Mouse (Mus musculus) midbrain, embryonic 15.5 days (tissue): ENCODE data around the gene Slc11a2. TPM values are rescaled to one million over a fixed set of nuclear protein-coding genes. Genes with fewer than 3 reads are reported as not detected.
"Not testable (repeated sequence)": the region's sequence is repeated elsewhere in the genome, so short reads cannot be mapped to it uniquely, and the experiment has no call there.

Source experiments
- ATAC-seq: fragments of 200-750 bp; cut with Nextera tagmentation; replicated peaks from 2 replicates; pipeline ENCODE4 v1.8.0; 2017; ENCODE audit warnings: moderate TSS enrichment
- H3K27ac ChIP-seq: fragments of 300-500 bp; sonication (generic); 2 replicates; pipeline ENCODE4 v1.5.1; 2015; ENCODE audit warnings: mild to moderate bottlenecking, inconsistent platforms
- H3K27me3 ChIP-seq: fragments of 300-500 bp; sonication (generic); replicated peaks from 2 replicates; pipeline ENCODE4 v1.6.1; 2015; ENCODE audit warnings: inconsistent platforms
- H3K36me3 ChIP-seq: fragments of 300-500 bp; sonication (generic); replicated peaks from 2 replicates; pipeline ENCODE4 v1.6.1; 2015; ENCODE audit warnings: inconsistent platforms
- H3K4me1 ChIP-seq: fragments of 300-500 bp; sonication (generic); 2 replicates; pipeline ENCODE4 v1.6.1; 2015; ENCODE audit warnings: inconsistent platforms
- H3K4me2 ChIP-seq: fragments of 300-500 bp; sonication (generic); 2 replicates; pipeline ENCODE4 v1.6.1; 2015; ENCODE audit warnings: inconsistent platforms, mild to moderate bottlenecking, moderate library complexity
- H3K4me3 ChIP-seq: fragments of 300-500 bp; sonication (generic); 2 replicates; pipeline ENCODE4 v1.5.1; 2015; ENCODE audit warnings: mild to moderate bottlenecking, inconsistent platforms
- H3K9ac ChIP-seq: fragments of 300-500 bp; sonication (generic); 2 replicates; pipeline ENCODE4 v1.6.1; 2015; ENCODE audit warnings: mild to moderate bottlenecking, inconsistent platforms
- H3K9me3 ChIP-seq: fragments of 300-500 bp; sonication (generic); 2 replicates; pipeline ENCODE4 v1.6.1; 2016; ENCODE audit warnings: inconsistent platforms
- WGBS: fragments of 180-500 bp; shearing (Covaris S2); methylation state at CpG from one replicate; pipeline ENCODE4 v1.1.7; 2015; ENCODE audit warnings: mixed read lengths; 5-methylcytosine and 5-hydroxymethylcytosine counted together
- polyA plus RNA-seq: library from polyadenylated mRNA; unstranded; fragments of >200 nt; fragmentation: Nextera tagmentation; extraction: Ambion mirVana; gene quantifications from 2 replicates; pipeline ENCODE4 v1.2.1, GENCODE M21; 2015

The Slc11a2 gene
- polyA plus RNA-seq, 1 experiment from 2014 or later, result 31.0 TPM

GRCm38 (mm10) chr15:100391599-100391998, 33.3 kb downstream of the Slc11a2 start:
- Histone ChIP-seq H3K27ac (no peak overlapping the region), H3K4me2 (no peak overlapping the region), H3K4me1 (no peaks in the 10 kb centered on the region), H3K9me3 (no peaks in the 10 kb centered on the region), H3K9ac (no peak overlapping the region), H3K27me3 (no peaks in the 10 kb centered on the region), H3K4me3 (no peak overlapping the region), H3K36me3 (peaks cover 20% of the 10 kb centered on the region)
- ATAC-seq, result no peak
- 93% methylated on average over 7 of the region's 7 CpGs for WGBS

- no peaks in the 10 kb centered on the region for H3K9me3 ChIP-seq
- no peak overlapping the region for H3K4me3 ChIP-seq
- 84% methylated on average over 7 of the region's 7 CpGs for WGBS
- ATAC-seq, result no peak
- no peak overlapping the region for H3K9ac ChIP-seq
- H3K4me1 ChIP-seq, result no peaks in the 10 kb centered on the region
- peaks cover 15% of the 10 kb centered on the region for H3K36me3 ChIP-seq
- H3K4me2 ChIP-seq, result no peak overlapping the region
- no peaks in the 10 kb centered on the region for H3K27me3 ChIP-seq
- no peak overlapping the region for H3K27ac ChIP-seq
These were observed 33.8 kb downstream of the Slc11a2 start for GRCm38 (mm10) chr15:100391066-100391465.

- Histone ChIP-seq H3K9ac (no peak overlapping the region), H3K4me2 (no peak overlapping the region), H3K27ac (no peak overlapping the region), H3K36me3 (no peaks in the 10 kb centered on the region), H3K4me1 (no peaks in the 10 kb centered on the region), H3K27me3 (no peaks in the 10 kb centered on the region), H3K4me3 (no peak overlapping the region), H3K9me3 (no peaks in the 10 kb centered on the region)
- no peak for ATAC-seq
- WGBS, result 53% methylated on average over 9 of the region's 9 CpGs
These were observed 36.0 kb downstream of the Slc11a2 start for GRCm38 (mm10) chr15:100388886-100389285.

- Histone ChIP-seq H3K4me3 (no peak overlapping the region), H3K36me3 (no peaks in the 10 kb centered on the region), H3K27ac (no peak overlapping the region), H3K4me1 (no peaks in the 10 kb centered on the region), H3K9ac (no peak overlapping the region), H3K27me3 (no peaks in the 10 kb centered on the region), H3K4me2 (no peak overlapping the region), H3K9me3 (no peaks in the 10 kb centered on the region)
- no peak for ATAC-seq
- WGBS, result 88% methylated on average over 16 of the region's 16 CpGs
These were observed 36.5 kb downstream of the Slc11a2 start for GRCm38 (mm10) chr15:100388224-100388835.

GRCm38 (mm10) chr15:100387544-100388223, 37.2 kb downstream of the Slc11a2 start:
- 94% methylated on average over 17 of the region's 17 CpGs for WGBS
- Histone ChIP-seq H3K4me2 (no peak overlapping the region), H3K27ac (no peak overlapping the region), H3K4me3 (no peak overlapping the region), H3K27me3 (no peaks in the 10 kb centered on the region), H3K4me1 (no peaks in the 10 kb centered on the region), H3K9ac (no peak overlapping the region), H3K9me3 (no peaks in the 10 kb centered on the region), H3K36me3 (no peaks in the 10 kb centered on the region)
- ATAC-seq, result no peak

- WGBS, result 93% methylated on average over 9 of the region's 9 CpGs
- H3K4me3 ChIP-seq, result no peak overlapping the region
- H3K4me2 ChIP-seq, result no peak overlapping the region
- no peaks in the 10 kb centered on the region for H3K27me3 ChIP-seq
- no peaks in the 10 kb centered on the region for H3K4me1 ChIP-seq
- no peaks in the 10 kb centered on the region for H3K9me3 ChIP-seq
- H3K36me3 ChIP-seq, result no peaks in the 10 kb centered on the region
- no peak overlapping the region for H3K27ac ChIP-seq
- ATAC-seq, result no peak
- H3K9ac ChIP-seq, result no peak overlapping the region
These were observed 39.2 kb downstream of the Slc11a2 start for GRCm38 (mm10) chr15:100385705-100386104.

- Histone ChIP-seq H3K27me3 (no peaks in the 10 kb centered on the region), H3K4me2 (no peak overlapping the region), H3K36me3 (no peaks in the 10 kb centered on the region), H3K4me3 (no peak overlapping the region), H3K4me1 (no peaks in the 10 kb centered on the region), H3K27ac (no peak overlapping the region), H3K9me3 (no peaks in the 10 kb centered on the region), H3K9ac (no peak overlapping the region)
- 66% methylated on average over 2 of the region's 2 CpGs for WGBS
- no peak for ATAC-seq
These were observed 44.8 kb downstream of the Slc11a2 start for GRCm38 (mm10) chr15:100380104-100380503.

- Histone ChIP-seq H3K36me3 (no peaks in the 10 kb centered on the region), H3K27me3 (no peaks in the 10 kb centered on the region), H3K4me3 (no peak overlapping the region), H3K4me1 (no peaks in the 10 kb centered on the region), H3K4me2 (no peak overlapping the region), H3K9me3 (no peaks in the 10 kb centered on the region), H3K27ac (no peak overlapping the region), H3K9ac (no peak overlapping the region)
- no peak for ATAC-seq
- 87% methylated on average over 8 of the region's 8 CpGs for WGBS
These were observed 45.2 kb downstream of the Slc11a2 start for GRCm38 (mm10) chr15:100379658-100380057.

- not testable (repeated sequence) for H3K36me3 ChIP-seq, H3K4me3 ChIP-seq, ATAC-seq, H3K27ac ChIP-seq, H3K9me3 ChIP-seq, H3K4me2 ChIP-seq, H3K4me1 ChIP-seq, H3K27me3 ChIP-seq, H3K9ac ChIP-seq
- 28% methylated on average over 3 of the region's 9 CpGs for WGBS
These were observed 46.9 kb downstream of the Slc11a2 start for GRCm38 (mm10) chr15:100377847-100378505.

- no peak overlapping the region for H3K4me3 ChIP-seq
- H3K4me2 ChIP-seq, result no peak overlapping the region
- H3K9me3 ChIP-seq, result no peaks in the 10 kb centered on the region
- ATAC-seq, result no peak
- no peaks in the 10 kb centered on the region for H3K36me3 ChIP-seq
- no peaks in the 10 kb centered on the region for H3K4me1 ChIP-seq
- H3K9ac ChIP-seq, result no peak overlapping the region
- 32% methylated on average over 5 of the region's 5 CpGs for WGBS
- no peaks in the 10 kb centered on the region for H3K27me3 ChIP-seq
- no peak overlapping the region for H3K27ac ChIP-seq
These were observed 49.8 kb downstream of the Slc11a2 start for GRCm38 (mm10) chr15:100375066-100375465.

GRCm38 (mm10) chr15:100367119-100367518, 57.8 kb downstream of the Slc11a2 start:
- no peak for ATAC-seq

GRCm38 (mm10) chr15:100365967-100366366, 58.9 kb downstream of the Slc11a2 start:
- not testable (repeated sequence) for H3K4me1 ChIP-seq, H3K27me3 ChIP-seq, ATAC-seq, H3K9me3 ChIP-seq, H3K9ac ChIP-seq, H3K36me3 ChIP-seq, H3K27ac ChIP-seq, H3K4me3 ChIP-seq, H3K4me2 ChIP-seq
- 50% methylated on average over 9 of the region's 9 CpGs for WGBS

More at GRCm38 (mm10) chr15:100367119-100367518, 57.8 kb downstream of the Slc11a2 start:
- Histone ChIP-seq H3K9ac (no peak overlapping the region), H3K27me3 (no peaks in the 10 kb centered on the region), H3K4me1 (no peaks in the 10 kb centered on the region), H3K27ac (no peak overlapping the region), H3K4me3 (no peak overlapping the region), H3K9me3 (no peaks in the 10 kb centered on the region; the same call in 1 of the 2 replicates), H3K36me3 (no peaks in the 10 kb centered on the region), H3K4me2 (no peak overlapping the region)
- WGBS, result 86% methylated on average over 7 of the region's 7 CpGs
